Mouse (Mus musculus) olfactory bulb, adult 2 months (tissue): ENCODE measurements around the gene Cdk16. TPM values are rescaled to one million over a fixed set of nuclear protein-coding genes. Genes with fewer than 3 reads are reported as not detected.

Experiments
- H3K27ac ChIP-seq: fragments of 200-500 bp; 2 replicates; pipeline ENCODE4 v1.5.1; 2012; ENCODE audit warnings: low read depth, low read length; ENCODE audit not compliant: insufficient read depth
- H3K4me1 ChIP-seq: fragments of 200-500 bp; 2 replicates; pipeline ENCODE4 v1.6.1; 2012; ENCODE audit warnings: low read length; ENCODE audit not compliant: control insufficient read depth, insufficient read depth
- H3K4me3 ChIP-seq: fragments of 200-500 bp; 2 replicates; pipeline ENCODE4 v1.5.1; 2012; ENCODE audit warnings: mild to moderate bottlenecking, low read depth, low read length, moderate library complexity; ENCODE audit not compliant: insufficient read depth
- CTCF ChIP-seq: fragments of 200-500 bp; IDR thresholded peaks from 2 replicates; pipeline ENCODE4 v1.5.1; 2012; ENCODE audit warnings: low read depth, mild to moderate bottlenecking, low read length, moderate library complexity; ENCODE audit not compliant: insufficient read depth
- POLR2A ChIP-seq: fragments of 200-500 bp; IDR thresholded peaks from 2 replicates; pipeline ENCODE4 v1.6.1; 2012; ENCODE audit warnings: mild to moderate bottlenecking, low read depth, low read length, moderate library complexity; ENCODE audit not compliant: insufficient read depth
- WGBS: fragments of 180-500 bp; shearing (Covaris S2); methylation state at CpG from one replicate; pipeline ENCODE4 v1.1.7; 2018; 5-methylcytosine and 5-hydroxymethylcytosine counted together
- polyA plus RNA-seq: library from polyadenylated mRNA; stranded (reverse); fragments of >200 nt; gene quantifications from 2 replicates; pipeline ENCODE4 v1.2.4, GENCODE M21; 2012; ENCODE audit warnings: low replicate concordance; ENCODE audit not compliant: missing spikeins, insufficient read depth, insufficient read length

Cdk16 gene
- polyA plus RNA-seq, 1 experiment, result 144 TPM

- H3K4me3 ChIP-seq, result peak overlapping the region; percentile 93
- no peak for TF ChIP-seq CTCF
- no peak for TF ChIP-seq POLR2A
- H3K4me1 ChIP-seq, result peaks cover 9% of the 10 kb centered on the region; the same call in 1 of the 2 replicates
- 15% methylated on average over 9 of the region's 9 CpGs for WGBS
- peak overlapping the region; percentile 57; the same call in 1 of the 2 replicates for H3K27ac ChIP-seq
Observed at GRCm38 (mm10) chrX:20663444-20663790, 24.3 kb upstream of the Cdk16 start.

- peak overlapping the region; percentile 98 for H3K27ac ChIP-seq
- WGBS, result 24% methylated on average over 33 of the region's 33 CpGs
- TF ChIP-seq CTCF (no peak), POLR2A (peak; percentile 67)
Observed at GRCm38 (mm10) chrX:20688068-20688547, 354 bp downstream of the Cdk16 start.

GRCm38 (mm10) chrX:20688615-20689014, 861 bp downstream of the Cdk16 start:
- H3K4me1 ChIP-seq, result no peaks in the 10 kb centered on the region
- WGBS, result 26% methylated on average over 34 of the region's 35 CpGs

More at GRCm38 (mm10) chrX:20688068-20688547, 354 bp downstream of the Cdk16 start:
- Histone ChIP-seq H3K4me3 (peak overlapping the region; percentile 59), H3K4me1 (no peaks in the 10 kb centered on the region)

GRCm38 (mm10) chrX:20691566-20691965, 3.8 kb downstream of the Cdk16 start:
- TF ChIP-seq CTCF (no peak), POLR2A (no peak)
- WGBS, result 42% methylated on average over 3 of the region's 3 CpGs
- Histone ChIP-seq H3K4me3 (no peak overlapping the region), H3K4me1 (no peaks in the 10 kb centered on the region), H3K27ac (no peak overlapping the region)

More at GRCm38 (mm10) chrX:20688615-20689014, 861 bp downstream of the Cdk16 start:
- no peak for TF ChIP-seq CTCF
- no peak; the same call in 1 of the 2 replicates for TF ChIP-seq POLR2A
- Histone ChIP-seq H3K27ac (no peak overlapping the region), H3K4me3 (peak overlapping the region; percentile 59)

- no peak overlapping the region for H3K27ac ChIP-seq
- no peak overlapping the region for H3K4me3 ChIP-seq
- WGBS, result 100% methylated on average over 1 of the region's 1 CpGs
- H3K4me1 ChIP-seq, result no peaks in the 10 kb centered on the region
- TF ChIP-seq CTCF (no peak), POLR2A (no peak)
Observed at GRCm38 (mm10) chrX:20692616-20693015, 4.9 kb downstream of the Cdk16 start.

- TF ChIP-seq CTCF, result no peak
- no peak for TF ChIP-seq POLR2A
- H3K4me1 ChIP-seq, result no peaks in the 10 kb centered on the region
- H3K27ac ChIP-seq, result no peak overlapping the region
- H3K4me3 ChIP-seq, result no peak overlapping the region
- 97% methylated on average over 4 of the region's 4 CpGs for WGBS
Observed at GRCm38 (mm10) chrX:20695842-20696241, 8.1 kb downstream of the Cdk16 start.

- WGBS, result 21% methylated on average over 32 of the region's 32 CpGs
- H3K27ac ChIP-seq, result peak within 1 kb of the TSS; percentile 88
- no peak for TF ChIP-seq CTCF
- TF ChIP-seq POLR2A, result no peak
- peak within 1 kb of the TSS; percentile 83 for H3K4me3 ChIP-seq
- H3K4me1 ChIP-seq, result no peaks in the 10 kb centered on the region
Observed at GRCm38 (mm10) chrX:20703741-20704290, 16.1 kb downstream of the Cdk16 start, which contains the start of gene Usp11. TSS of gene Usp11 (plus strand) at chrX:20703906.

GRCm38 (mm10) chrX:20704295-20705082, 16.7 kb downstream of the Cdk16 start:
- Histone ChIP-seq H3K4me1 (no peaks in the 10 kb centered on the region), H3K27ac (peak overlapping the region; percentile 88), H3K4me3 (peak overlapping the region; percentile 83)
- no peak for TF ChIP-seq POLR2A
- TF ChIP-seq CTCF, result no peak
- 17% methylated on average over 32 of the region's 32 CpGs for WGBS

GRCm38 (mm10) chrX:20705083-20705402, 17.3 kb downstream of the Cdk16 start:
- no peak overlapping the region for H3K4me3 ChIP-seq
- H3K4me1 ChIP-seq, result no peaks in the 10 kb centered on the region
- TF ChIP-seq POLR2A (no peak), CTCF (no peak)
- WGBS, result 17% methylated on average over 3 of the region's 3 CpGs
- no peak overlapping the region for H3K27ac ChIP-seq
